Mouse (Mus musculus) cerebellum, postnatal 14 days (tissue): ENCODE data around the gene Gm10778.
A peak's percentile ranks its signal among the peaks of the same experiment; 100 is the strongest.
"Not testable (repeated sequence)": the region's sequence is repeated elsewhere in the genome, so short reads cannot be mapped to it uniquely, and the experiment has no call there.

ENCODE experiments used
- DNase-seq, 2 experiments: peaks; one replicate each; pipeline ENCODE4 v3.0.0; 2021; ENCODE audit warnings: mixed read lengths in 2 of 2

Gm10778 gene

GRCm38 (mm10) chr10:81628390-81628789 is 20.5 kb upstream of the Gm10778 start, which contains the start of gene Ankrd24:
TSS of gene Ankrd24 (plus strand) at chr10:81628540.
- DNase-seq: no peak

- peak; percentile 68 to 75 for DNase-seq
Measured at GRCm38 (mm10) chr10:81633253-81634099, 15.4 kb upstream of the Gm10778 start.

GRCm38 (mm10) chr10:81636338-81636737 is 12.5 kb upstream of the Gm10778 start:
- no peak for DNase-seq

- DNase-seq: no peak
Measured at GRCm38 (mm10) chr10:81638101-81638500, 10.8 kb upstream of the Gm10778 start.

DNA sequence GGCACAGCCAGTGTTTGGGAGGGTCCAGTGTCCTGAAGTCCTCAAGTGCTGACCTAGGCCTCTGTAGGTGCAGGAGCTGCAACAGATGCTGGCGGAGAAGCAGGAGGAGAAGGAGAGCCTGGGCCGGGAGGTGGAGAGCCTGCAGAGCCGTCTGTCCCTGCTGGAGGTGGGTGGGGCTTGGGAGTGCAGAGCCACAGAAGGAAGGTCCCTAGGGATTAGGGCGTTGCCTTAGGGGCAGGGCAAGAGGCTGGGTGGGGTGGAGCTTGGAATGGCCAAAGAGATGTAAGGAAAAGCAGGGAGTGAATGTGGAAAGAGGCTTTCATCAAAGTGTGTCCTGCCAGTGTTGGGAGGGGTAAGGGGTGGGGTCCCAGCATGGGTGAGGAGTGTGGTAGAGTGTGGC is 8.0 kb upstream of the Gm10778 start:
- DNase-seq: not testable (repeated sequence)

- DNase-seq: no peak
Measured at GRCm38 (mm10) chr10:81641566-81641965, 7.3 kb upstream of the Gm10778 start.

DNA sequence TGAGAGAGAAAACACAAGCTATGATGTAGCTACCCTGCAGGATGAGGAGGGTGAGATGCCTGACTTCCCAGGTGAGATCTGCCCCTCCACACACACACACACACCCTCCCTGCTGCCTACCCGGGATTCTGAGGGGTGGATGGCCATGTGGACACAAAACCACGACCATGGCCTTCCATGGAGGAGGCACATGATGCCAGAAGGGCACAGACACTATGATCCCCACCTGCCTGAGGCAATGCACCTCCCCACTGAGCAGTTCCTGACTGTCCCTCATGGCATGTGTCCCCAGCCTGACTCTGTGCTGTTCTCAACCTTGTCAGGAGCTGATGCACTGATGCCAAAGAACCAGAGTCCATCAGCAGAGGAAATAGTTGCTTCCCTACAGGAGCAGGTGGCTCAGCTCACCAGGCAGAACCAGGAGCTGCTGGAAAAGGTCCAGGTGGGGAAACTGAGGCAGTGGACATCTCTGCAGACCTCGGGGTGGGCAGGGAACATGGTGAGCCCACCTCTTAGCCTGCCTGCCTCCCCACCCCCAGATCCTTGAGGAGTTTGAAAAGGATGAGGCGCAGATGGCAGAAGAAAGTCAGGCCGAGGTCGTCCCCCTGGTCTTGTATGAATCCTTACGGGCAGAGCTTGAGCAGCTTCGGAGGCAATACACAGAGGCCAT is 6.7 kb upstream of the Gm10778 start:
- peak; percentile 46 to 67 for DNase-seq

- DNase-seq: no peak
Measured at GRCm38 (mm10) chr10:81642648-81643448, 6.0 kb upstream of the Gm10778 start.

DNA sequence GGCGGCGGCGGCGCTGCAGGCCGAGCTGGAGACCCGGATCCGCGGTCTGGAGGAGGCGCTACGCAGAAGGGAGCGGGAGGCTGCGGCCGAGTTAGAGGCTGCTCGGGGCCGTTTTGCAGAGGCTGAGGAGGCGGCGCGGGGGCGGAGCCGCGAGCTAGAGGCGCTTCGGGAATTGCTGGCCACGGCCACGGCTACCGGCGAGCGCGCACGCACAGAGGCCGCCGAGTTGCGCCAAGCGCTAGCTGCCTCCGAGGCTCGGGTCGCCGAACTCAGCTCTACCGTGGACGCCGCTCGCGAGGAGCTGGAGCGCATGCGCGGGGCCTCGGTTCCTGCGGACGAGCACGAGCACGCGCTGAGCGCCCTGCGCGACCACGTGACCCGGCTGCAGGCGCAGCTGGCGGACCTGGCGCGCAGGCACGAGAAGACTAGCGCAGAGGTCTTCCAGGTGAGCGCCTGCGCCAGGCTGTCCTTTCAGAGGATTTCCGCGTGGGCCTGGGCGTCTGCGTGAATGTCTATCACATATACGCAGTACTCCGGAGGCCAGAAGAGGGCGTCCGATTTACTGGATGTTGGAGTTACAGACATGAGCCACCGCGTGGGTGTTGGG is 5.3 kb upstream of the Gm10778 start:
- DNase-seq: peak; percentile 98

- DNase-seq: no peak
Measured at GRCm38 (mm10) chr10:81644162-81644561, 4.7 kb upstream of the Gm10778 start.

GRCm38 (mm10) chr10:81644716-81645115 is 4.1 kb upstream of the Gm10778 start:
- peak in 1 of 2 experiments; percentile 23 for DNase-seq

GRCm38 (mm10) chr10:81645391-81645790 is 3.5 kb upstream of the Gm10778 start:
- DNase-seq: no peak

DNA sequence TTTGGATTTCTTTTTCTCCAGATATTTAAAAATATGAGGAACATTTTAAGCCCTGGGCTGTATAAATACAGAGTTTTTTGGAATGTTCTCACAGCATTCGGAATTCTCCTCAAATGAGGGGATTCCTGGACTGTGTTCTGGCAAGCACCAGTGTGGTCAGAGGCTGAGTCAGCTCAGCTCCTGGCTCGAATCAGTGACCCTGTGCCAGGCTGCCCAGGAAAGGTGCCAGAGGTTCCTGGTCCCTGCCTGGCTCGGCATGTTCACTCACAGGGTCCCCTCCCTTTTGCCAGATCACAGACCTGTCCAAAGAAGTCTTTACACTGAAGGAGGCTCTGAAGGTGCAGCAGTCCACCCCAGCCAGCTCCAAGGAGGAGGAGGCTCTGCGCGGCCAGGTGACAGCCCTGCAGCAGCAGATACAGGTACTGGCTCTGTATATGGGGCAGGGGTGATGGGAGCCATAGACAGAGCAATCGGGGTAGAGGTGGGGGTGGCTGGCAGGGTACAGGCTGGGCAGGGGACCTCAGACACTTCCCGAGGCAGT is 2.8 kb upstream of the Gm10778 start:
- DNase-seq: peak in 1 of 2 experiments; percentile 53

- DNase-seq: no peak
Measured at GRCm38 (mm10) chr10:81655178-81655577, 6.3 kb downstream of the Gm10778 start.

- no peak for DNase-seq
Measured at GRCm38 (mm10) chr10:81656174-81656573, 7.3 kb downstream of the Gm10778 start.

DNA sequence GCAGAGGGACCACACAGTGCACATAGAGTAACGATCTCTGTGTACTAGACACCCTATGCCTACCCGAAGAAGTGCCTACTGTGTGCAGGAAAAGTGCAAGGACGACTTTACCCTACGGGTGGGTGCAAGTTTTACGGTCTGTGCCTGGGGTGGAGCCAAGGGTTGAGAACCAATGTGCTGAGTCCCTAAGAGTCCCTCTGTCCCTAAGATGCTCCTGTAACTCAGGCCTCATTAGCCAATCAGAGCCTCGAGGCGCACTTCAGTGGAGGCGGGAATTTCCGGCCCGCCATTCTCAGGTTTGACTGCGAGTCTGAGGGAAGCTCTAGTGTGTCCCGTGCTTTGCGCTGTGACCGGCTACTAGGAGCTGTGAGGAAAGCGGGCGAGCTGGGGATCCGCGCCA is 38.3 kb downstream of the Gm10778 start:
- DNase-seq: not testable (repeated sequence)

GRCm38 (mm10) chr10:81704531-81705301 is 55.9 kb downstream of the Gm10778 start, which contains the start of gene Zfp433:
TSS of gene Zfp433 (plus strand) at chr10:81704825.
- DNase-seq: not testable (repeated sequence)
